Mouse (Mus musculus): ENCODE data around the gene Cyp4f15. TPM values are rescaled to one million over a fixed set of nuclear protein-coding genes. Genes with fewer than 3 reads are reported as not detected.

The Cyp4f15 gene
- polyA plus RNA-seq (2014; fragmentation: Nextera tagmentation; extraction: Ambion mirVana), result 0.11 TPM in 1 of 2 replicates, not detected in the other

DNA sequence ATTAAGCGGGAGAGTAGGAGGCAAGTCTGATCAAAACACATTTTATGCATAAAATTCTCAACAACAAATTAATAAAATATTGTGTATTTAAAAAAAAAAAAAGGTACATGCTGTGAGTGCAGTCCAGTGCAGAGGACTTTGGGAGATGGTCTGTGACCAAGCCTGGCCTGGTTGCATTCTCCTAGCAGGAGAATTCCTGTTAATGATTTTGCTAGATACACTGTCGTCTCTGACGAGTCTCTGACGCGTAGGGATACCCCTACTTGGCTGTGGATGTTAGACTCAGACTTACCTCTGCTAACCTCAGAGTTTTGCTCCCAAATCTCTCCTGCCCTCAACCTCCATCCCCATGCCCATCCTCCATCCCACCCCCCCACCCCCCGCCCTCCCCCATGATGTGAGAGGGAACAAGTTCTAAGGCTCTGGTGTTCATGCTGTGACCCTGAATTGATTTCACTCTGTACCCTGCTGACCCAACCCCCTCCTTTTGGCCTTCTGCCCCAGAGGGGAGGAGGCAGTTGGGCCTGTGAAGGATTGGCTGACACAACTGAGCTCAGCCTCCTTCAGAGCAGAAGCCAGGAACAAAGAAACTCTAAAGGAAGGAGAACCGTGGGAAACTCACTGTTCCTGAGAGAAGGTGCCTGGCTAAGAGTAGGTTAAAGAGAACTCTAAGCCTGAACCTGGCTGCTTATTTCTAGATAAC lies at the start of gene Cyp4f15:
Cyp4f15 (plus strand) TSS at position 580 of the 703 bp plus-strand sequence.
- no peaks in the 10 kb centered on the region for H3K27me3 ChIP-seq (ENCODE audit: control insufficient read depth, insufficient read depth, low read length)
- no peak within 1 kb of the TSS for H3K4me2 ChIP-seq (replicated peaks; ENCODE audit: low read depth, low read length)
- H3K27ac ChIP-seq (ENCODE audit: low read length), result no peak within 1 kb of the TSS
- no peak within 1 kb of the TSS for H3K4me3 ChIP-seq (ENCODE audit: low read depth, low read length)
- 33% methylated on average over 7 of the region's 7 CpGs for WGBS
- H3K4me1 ChIP-seq (ENCODE audit: control insufficient read depth, insufficient read depth, low read length), result no peaks in the 10 kb centered on the region
- no peak for ATAC-seq (ENCODE audit: insufficient number of reproducible peaks, insufficient read depth, low FRiP score, low read depth)
- no peaks in the 10 kb centered on the region for H3K36me3 ChIP-seq (ENCODE audit: control insufficient read depth, insufficient read depth, low read length)
- H3K9ac ChIP-seq (replicated peaks; ENCODE audit: low read depth, low read length), result no peak within 1 kb of the TSS
- no peaks in the 10 kb centered on the region for H3K9me3 ChIP-seq (ENCODE audit: control insufficient read depth, low read depth, low read length)

DNA sequence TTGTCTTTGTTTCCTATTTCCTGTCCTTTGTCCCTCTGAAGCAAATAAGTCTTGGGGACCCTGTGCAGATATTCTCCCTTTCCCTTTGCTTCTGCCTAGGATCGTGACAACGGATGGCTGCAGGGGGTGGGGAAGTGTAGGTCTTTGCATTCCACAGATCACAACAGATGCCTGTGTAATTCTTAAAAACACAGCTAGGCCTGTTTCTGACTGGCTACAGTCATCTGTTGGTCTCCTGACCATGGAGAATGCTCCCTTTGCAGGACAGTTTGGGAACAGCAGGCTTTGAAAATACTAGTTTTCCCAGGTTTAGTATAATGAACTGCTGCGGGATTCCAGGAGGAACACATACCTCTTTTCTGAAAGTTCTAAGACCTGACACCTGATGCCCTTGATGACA lies 49.1 kb upstream of the Cyp4f15 start:
- Histone ChIP-seq H3K27me3 (ENCODE audit: control insufficient read depth, insufficient read depth, low read length) (no peaks in the 10 kb centered on the region), H3K4me3 (ENCODE audit: low read depth, low read length) (no peak overlapping the region), H3K9ac (replicated peaks; ENCODE audit: low read depth, low read length) (no peak overlapping the region), H3K4me1 (ENCODE audit: control insufficient read depth, insufficient read depth, low read length) (no peaks in the 10 kb centered on the region), H3K36me3 (ENCODE audit: control insufficient read depth, insufficient read depth, low read length) (no peaks in the 10 kb centered on the region), H3K9me3 (ENCODE audit: control insufficient read depth, low read depth, low read length) (no peaks in the 10 kb centered on the region), H3K27ac (ENCODE audit: low read length) (no peak overlapping the region), H3K4me2 (replicated peaks; ENCODE audit: low read depth, low read length) (no peak overlapping the region)
- no peak for ATAC-seq (ENCODE audit: insufficient number of reproducible peaks, insufficient read depth, low FRiP score, low read depth)
- WGBS, result 64% methylated on average over 3 of the region's 3 CpGs

DNA sequence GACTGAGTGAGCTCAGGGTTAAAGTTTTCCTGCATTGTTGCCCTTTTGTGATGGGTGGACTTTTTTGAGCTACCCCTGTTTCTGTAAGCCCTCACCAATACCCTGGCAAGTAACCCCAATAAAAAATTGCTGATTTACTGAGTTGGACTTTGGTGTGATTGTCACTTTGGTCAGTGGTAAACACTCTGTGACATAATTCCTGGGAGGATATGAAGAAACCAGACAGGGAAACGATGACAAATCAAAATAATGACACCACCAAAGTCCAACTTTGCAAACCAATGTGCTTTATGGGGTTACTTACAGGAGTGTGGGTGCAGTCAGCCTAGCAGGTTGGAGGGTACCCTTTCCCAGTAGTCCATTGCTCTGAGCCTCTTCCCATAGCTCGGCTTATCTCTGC lies 48.3 kb upstream of the Cyp4f15 start:
- H3K27me3 ChIP-seq (ENCODE audit: control insufficient read depth, insufficient read depth, low read length), result no peaks in the 10 kb centered on the region
- H3K4me1 ChIP-seq (ENCODE audit: control insufficient read depth, insufficient read depth, low read length), result no peaks in the 10 kb centered on the region
- no peak for ATAC-seq (ENCODE audit: insufficient number of reproducible peaks, insufficient read depth, low FRiP score, low read depth)
- H3K4me2 ChIP-seq (replicated peaks; ENCODE audit: low read depth, low read length), result no peak overlapping the region
- WGBS, result 91% methylated on average over 2 of the region's 2 CpGs
- H3K9ac ChIP-seq (replicated peaks; ENCODE audit: low read depth, low read length), result no peak overlapping the region
- no peak overlapping the region for H3K4me3 ChIP-seq (ENCODE audit: low read depth, low read length)
- no peak overlapping the region for H3K27ac ChIP-seq (ENCODE audit: low read length)
- H3K36me3 ChIP-seq (ENCODE audit: control insufficient read depth, insufficient read depth, low read length), result no peaks in the 10 kb centered on the region
- no peaks in the 10 kb centered on the region for H3K9me3 ChIP-seq (ENCODE audit: control insufficient read depth, low read depth, low read length)

DNA sequence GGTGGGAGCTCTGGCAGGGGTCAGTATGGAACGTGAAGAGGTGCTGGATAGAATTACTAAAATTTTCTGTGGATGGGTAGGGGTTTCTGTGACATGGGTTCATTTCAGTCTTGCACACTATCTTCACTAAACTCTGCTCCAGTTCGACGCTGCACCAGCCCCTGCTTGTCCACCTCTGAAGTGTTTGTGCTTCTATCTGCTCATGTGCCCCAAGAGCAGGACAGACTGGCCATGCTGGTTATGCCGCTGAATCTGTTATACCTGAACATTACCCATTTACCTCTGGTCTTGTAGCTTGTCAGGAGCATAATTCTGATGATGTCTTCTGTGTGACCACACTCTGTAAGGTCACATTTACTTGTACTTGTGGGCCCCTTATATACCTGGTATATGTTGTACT lies 38.8 kb upstream of the Cyp4f15 start:
- H3K4me2 ChIP-seq (replicated peaks; ENCODE audit: low read depth, low read length), result no peak overlapping the region
- no peak overlapping the region for H3K9ac ChIP-seq (replicated peaks; ENCODE audit: low read depth, low read length)

DNA sequence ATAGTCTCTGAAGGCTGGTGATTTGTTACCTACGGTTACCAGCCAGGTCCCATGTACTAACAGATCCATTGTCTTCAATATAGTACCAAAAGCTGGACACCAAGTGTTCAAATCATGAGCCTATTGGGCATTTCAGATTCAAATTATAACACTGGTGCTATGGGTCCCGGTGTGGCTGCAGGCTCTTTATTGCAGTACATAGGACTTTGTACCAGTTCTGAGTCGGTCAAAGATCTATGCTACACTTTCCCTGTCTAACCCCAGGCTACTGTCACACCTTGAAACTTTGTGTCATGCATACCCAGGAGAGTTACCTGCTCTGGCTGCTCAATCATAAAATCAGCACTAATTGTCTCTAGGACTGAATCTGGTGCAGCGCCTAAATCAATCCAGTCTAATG lies 31.6 kb upstream of the Cyp4f15 start:
- Histone ChIP-seq H3K36me3 (ENCODE audit: control insufficient read depth, insufficient read depth, low read length) (no peaks in the 10 kb centered on the region), H3K27ac (ENCODE audit: low read length) (no peak overlapping the region), H3K9me3 (ENCODE audit: control insufficient read depth, low read depth, low read length) (no peaks in the 10 kb centered on the region), H3K4me2 (replicated peaks; ENCODE audit: low read depth, low read length) (no peak overlapping the region), H3K4me3 (ENCODE audit: low read depth, low read length) (no peak overlapping the region), H3K4me1 (ENCODE audit: control insufficient read depth, insufficient read depth, low read length) (no peaks in the 10 kb centered on the region), H3K27me3 (ENCODE audit: control insufficient read depth, insufficient read depth, low read length) (no peaks in the 10 kb centered on the region), H3K9ac (replicated peaks; ENCODE audit: low read depth, low read length) (no peak overlapping the region)
- 91% methylated on average over 4 of the region's 4 CpGs for WGBS
- no peak for ATAC-seq (ENCODE audit: insufficient number of reproducible peaks, insufficient read depth, low FRiP score, low read depth)

More for the DNA sequence above, 38.8 kb upstream of the Cyp4f15 start:
- Histone ChIP-seq H3K27ac (ENCODE audit: low read length) (no peak overlapping the region), H3K4me3 (ENCODE audit: low read depth, low read length) (no peak overlapping the region), H3K9me3 (ENCODE audit: control insufficient read depth, low read depth, low read length) (no peaks in the 10 kb centered on the region), H3K36me3 (ENCODE audit: control insufficient read depth, insufficient read depth, low read length) (no peaks in the 10 kb centered on the region), H3K27me3 (ENCODE audit: control insufficient read depth, insufficient read depth, low read length) (no peaks in the 10 kb centered on the region), H3K4me1 (ENCODE audit: control insufficient read depth, insufficient read depth, low read length) (no peaks in the 10 kb centered on the region)
- WGBS, result 87% methylated on average over 4 of the region's 4 CpGs
- ATAC-seq (ENCODE audit: insufficient number of reproducible peaks, insufficient read depth, low FRiP score, low read depth), result no peak

DNA sequence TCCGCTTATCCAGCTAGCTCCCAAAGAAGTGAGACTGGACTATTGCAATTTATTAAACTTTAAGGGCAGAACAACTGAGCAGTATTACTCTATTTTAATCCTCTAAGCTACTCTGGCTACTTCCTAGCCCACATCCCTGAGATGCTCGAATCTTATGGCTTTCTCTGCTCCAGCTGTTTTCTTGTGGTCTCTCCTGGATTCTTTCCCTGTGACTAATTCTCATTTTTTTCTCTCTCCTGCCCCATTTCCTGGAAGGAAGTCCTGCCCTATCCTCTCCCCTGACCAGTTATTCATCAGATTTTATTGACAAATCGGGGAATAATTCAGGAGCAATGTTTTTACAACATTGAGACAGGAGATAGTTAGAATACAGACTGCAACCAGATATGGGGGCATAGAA lies 28.4 kb upstream of the Cyp4f15 start:
- no peak for ATAC-seq (ENCODE audit: insufficient number of reproducible peaks, insufficient read depth, low FRiP score, low read depth)
- 73% methylated on average over 3 of the region's 3 CpGs for WGBS
- H3K27ac ChIP-seq (ENCODE audit: low read length), result no peak overlapping the region

DNA sequence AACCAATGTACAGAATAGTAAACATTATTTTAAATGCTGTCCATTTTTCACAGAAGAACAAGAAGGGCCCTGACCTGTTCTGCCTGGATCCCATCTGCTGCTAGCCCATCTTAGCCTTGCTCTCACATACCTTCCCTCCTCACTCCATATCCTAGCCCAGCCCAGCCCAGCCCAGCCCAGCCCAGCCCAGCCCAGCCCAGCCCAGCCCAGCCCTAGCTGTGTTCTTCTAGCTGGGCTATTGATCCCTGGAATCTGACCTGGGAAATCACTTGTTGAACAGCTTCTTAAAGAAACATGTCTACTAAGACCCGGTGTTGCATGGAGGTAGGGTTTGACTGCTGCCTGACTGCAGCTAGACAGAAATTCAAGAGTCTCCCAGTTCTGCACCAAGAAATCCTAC lies 27.2 kb upstream of the Cyp4f15 start:
- Histone ChIP-seq H3K9ac (replicated peaks; ENCODE audit: low read depth, low read length) (no peak overlapping the region), H3K4me2 (replicated peaks; ENCODE audit: low read depth, low read length) (no peak overlapping the region), H3K27ac (ENCODE audit: low read length) (no peak overlapping the region), H3K4me3 (ENCODE audit: low read depth, low read length) (no peak overlapping the region), H3K36me3 (ENCODE audit: control insufficient read depth, insufficient read depth, low read length) (no peaks in the 10 kb centered on the region), H3K27me3 (ENCODE audit: control insufficient read depth, insufficient read depth, low read length) (no peaks in the 10 kb centered on the region), H3K4me1 (ENCODE audit: control insufficient read depth, insufficient read depth, low read length) (no peaks in the 10 kb centered on the region), H3K9me3 (ENCODE audit: control insufficient read depth, low read depth, low read length) (no peaks in the 10 kb centered on the region)
- no peak for ATAC-seq (ENCODE audit: insufficient number of reproducible peaks, insufficient read depth, low FRiP score, low read depth)
- 75% methylated on average over 1 of the region's 1 CpGs for WGBS

More for the DNA sequence above, 28.4 kb upstream of the Cyp4f15 start:
- no peak overlapping the region for H3K4me2 ChIP-seq (replicated peaks; ENCODE audit: low read depth, low read length)
- no peaks in the 10 kb centered on the region for H3K4me1 ChIP-seq (ENCODE audit: control insufficient read depth, insufficient read depth, low read length)
- no peak overlapping the region for H3K9ac ChIP-seq (replicated peaks; ENCODE audit: low read depth, low read length)
- no peaks in the 10 kb centered on the region for H3K9me3 ChIP-seq (ENCODE audit: control insufficient read depth, low read depth, low read length)
- H3K36me3 ChIP-seq (ENCODE audit: control insufficient read depth, insufficient read depth, low read length), result no peaks in the 10 kb centered on the region
- H3K27me3 ChIP-seq (ENCODE audit: control insufficient read depth, insufficient read depth, low read length), result no peaks in the 10 kb centered on the region
- no peak overlapping the region for H3K4me3 ChIP-seq (ENCODE audit: low read depth, low read length)

DNA sequence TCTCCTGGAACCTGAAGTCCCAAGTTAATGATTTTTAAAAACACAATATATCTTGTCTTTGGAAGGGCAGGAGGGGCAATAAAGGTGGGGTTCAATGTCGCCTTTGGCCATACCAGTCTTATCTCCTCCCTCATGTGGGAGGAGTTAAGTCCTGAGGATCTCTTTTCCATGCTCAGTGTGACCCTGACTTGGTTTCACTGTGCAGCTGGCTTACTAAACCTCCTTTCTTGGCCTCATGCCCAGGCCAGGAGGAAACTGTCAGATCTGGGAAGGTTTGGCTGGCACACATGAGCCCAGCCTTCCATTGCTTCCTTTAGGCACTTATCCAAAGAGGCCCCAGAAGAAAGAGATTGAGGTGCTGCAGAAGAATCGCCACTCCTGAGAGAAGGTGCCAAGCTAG lies 26.7 kb upstream of the Cyp4f15 start, which contains the start of gene Cyp4f40:
Cyp4f40 (plus strand) TSS at position 189 of the 400 bp plus-strand sequence.
- no peak within 1 kb of the TSS for H3K27ac ChIP-seq (ENCODE audit: low read length)
- H3K36me3 ChIP-seq (ENCODE audit: control insufficient read depth, insufficient read depth, low read length), result no peaks in the 10 kb centered on the region
- H3K9me3 ChIP-seq (ENCODE audit: control insufficient read depth, low read depth, low read length), result no peaks in the 10 kb centered on the region
- no peak within 1 kb of the TSS for H3K4me2 ChIP-seq (replicated peaks; ENCODE audit: low read depth, low read length)
- no peaks in the 10 kb centered on the region for H3K4me1 ChIP-seq (ENCODE audit: control insufficient read depth, insufficient read depth, low read length)
- no peak within 1 kb of the TSS for H3K4me3 ChIP-seq (ENCODE audit: low read depth, low read length)
- H3K9ac ChIP-seq (replicated peaks; ENCODE audit: low read depth, low read length), result no peak within 1 kb of the TSS
- 37% methylated on average over 2 of the region's 2 CpGs for WGBS
- no peak for ATAC-seq (ENCODE audit: insufficient number of reproducible peaks, insufficient read depth, low FRiP score, low read depth)
- no peaks in the 10 kb centered on the region for H3K27me3 ChIP-seq (ENCODE audit: control insufficient read depth, insufficient read depth, low read length)

DNA sequence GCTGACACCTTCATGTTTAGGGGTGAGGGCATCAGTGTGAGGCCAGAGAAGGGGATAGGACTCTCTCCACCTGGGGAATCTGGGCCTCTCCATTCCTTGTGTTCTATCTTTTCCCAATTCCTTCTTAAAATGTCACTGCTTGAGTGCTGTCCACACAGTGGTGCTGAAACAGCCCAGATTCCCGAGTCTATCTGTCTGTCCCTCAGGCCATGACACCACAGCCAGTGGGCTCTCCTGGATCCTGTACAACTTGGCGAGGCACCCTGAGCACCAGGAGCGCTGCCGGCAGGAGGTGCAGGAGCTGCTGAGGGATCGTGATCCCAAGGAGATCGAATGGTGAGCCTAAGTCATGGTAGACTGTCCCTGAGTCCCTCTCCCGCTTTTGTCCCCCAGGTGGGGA lies 11.5 kb upstream of the Cyp4f15 start:
- H3K27me3 ChIP-seq (ENCODE audit: control insufficient read depth, insufficient read depth, low read length), result no peaks in the 10 kb centered on the region
- 57% methylated on average over 7 of the region's 7 CpGs for WGBS
- no peak for ATAC-seq (ENCODE audit: insufficient number of reproducible peaks, insufficient read depth, low FRiP score, low read depth)

More for the DNA sequence above, 11.5 kb upstream of the Cyp4f15 start:
- Histone ChIP-seq H3K4me2 (replicated peaks; ENCODE audit: low read depth, low read length) (no peak overlapping the region), H3K4me3 (ENCODE audit: low read depth, low read length) (no peak overlapping the region), H3K9me3 (ENCODE audit: control insufficient read depth, low read depth, low read length) (no peaks in the 10 kb centered on the region), H3K27ac (ENCODE audit: low read length) (no peak overlapping the region), H3K36me3 (ENCODE audit: control insufficient read depth, insufficient read depth, low read length) (no peaks in the 10 kb centered on the region), H3K4me1 (ENCODE audit: control insufficient read depth, insufficient read depth, low read length) (no peaks in the 10 kb centered on the region), H3K9ac (replicated peaks; ENCODE audit: low read depth, low read length) (no peak overlapping the region)
